Mouse (Mus musculus) left cerebral cortex, adult 2 months (tissue): ENCODE results near the gene Klk9. TPM values are rescaled to one million over a fixed set of nuclear protein-coding genes. Genes with fewer than 3 reads are reported as not detected.

Experiments
- DNase-seq, 2 experiments: peaks; one replicate each; pipeline ENCODE4 v3.0.0; 2021 to 2022; ENCODE audit warnings: low spot score in 2 of 2, mixed read lengths in 1 of 2; ENCODE audit errors: extremely low spot score in 1 of 2
- H3K27ac ChIP-seq: fragments of 200-600 bp; 2 replicates; pipeline ENCODE4 v1.8.1; 2022
- H3K4me3 ChIP-seq: fragments of 200-600 bp; 2 replicates; pipeline ENCODE4 v1.8.1; 2022
- CTCF ChIP-seq: fragments of 200-600 bp; IDR thresholded peaks from 2 replicates; pipeline ENCODE4 v1.8.1; 2022; ENCODE audit warnings: antibody characterized with exemption, mild to moderate bottlenecking, moderate library complexity
- intact Hi-C: fragments of 180-260 bp; cut with DNase I; formaldehyde crosslinking; loops from one replicate; pipeline ENCODE4 v1.15.1; 2025
- total RNA-seq, 2 experiments: library from RNA; stranded (reverse); gene quantifications; 2 replicates each; pipeline ENCODE4 v1.2.3; 2021

Klk9 gene
- total RNA-seq, 2 experiments from 2014 or later, result not detected

DNA sequence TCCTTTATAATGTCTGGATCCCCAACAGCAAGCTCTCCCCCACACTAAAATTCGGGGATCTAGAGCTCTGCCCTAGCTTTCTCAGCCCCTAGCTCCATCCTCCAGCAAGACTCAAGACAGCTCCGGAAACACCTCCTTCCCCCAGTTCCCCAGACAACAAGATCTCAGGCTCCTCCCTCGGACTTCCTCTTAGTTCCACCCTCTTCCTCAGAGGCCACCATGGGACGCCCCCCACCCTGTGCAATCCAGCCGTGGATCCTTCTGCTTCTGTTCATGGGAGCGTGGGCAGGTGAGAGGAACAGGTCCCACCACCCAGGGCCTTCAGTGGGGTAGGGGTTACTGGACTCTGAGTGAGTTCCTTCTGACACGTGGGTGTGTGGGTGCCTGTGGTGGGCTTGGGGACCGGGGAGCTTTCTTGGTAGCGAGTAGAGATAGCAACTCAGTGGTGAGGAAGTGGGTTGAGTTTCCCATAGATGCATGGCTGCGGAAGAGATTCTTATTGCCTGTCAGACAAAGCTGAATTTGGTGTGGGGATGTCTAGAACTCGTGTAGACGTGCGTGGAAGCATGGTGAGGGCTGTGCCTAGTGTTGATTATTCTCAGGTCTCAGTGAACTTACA lies 6.3 kb downstream of the Klk9 start:
- Histone ChIP-seq H3K27ac (no peak overlapping the region), H3K4me3 (peak overlapping the region; percentile 56; the same call in 1 of the 2 replicates)
- intact Hi-C loops, result no loop called here
- no peak for DNase-seq
- TF ChIP-seq CTCF, result no peak

DNA sequence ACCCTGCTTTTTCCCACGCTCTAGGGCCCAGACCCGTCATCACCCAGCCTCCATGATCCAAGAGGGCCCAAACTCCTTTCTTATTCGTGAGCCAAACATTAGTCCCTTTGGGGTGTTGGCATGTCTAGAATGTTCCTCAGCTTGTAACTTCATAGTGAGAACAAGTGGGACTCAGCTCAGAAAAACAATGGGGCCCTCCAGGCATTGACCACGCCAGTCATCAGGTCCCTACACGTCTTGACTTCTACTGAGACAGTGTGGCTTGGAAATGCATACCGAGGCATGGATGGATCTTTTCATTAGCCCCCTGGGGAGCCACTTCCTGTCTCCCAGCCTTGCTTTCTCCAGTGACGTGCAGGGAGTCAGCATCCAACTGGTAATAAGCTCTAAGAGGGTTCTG lies 8.2 kb downstream of the Klk9 start:
- H3K4me3 ChIP-seq, result no peak overlapping the region
- intact Hi-C loops, result no loop called here
- no peak for DNase-seq
- TF ChIP-seq CTCF, result no peak
- H3K27ac ChIP-seq, result no peak overlapping the region

DNA sequence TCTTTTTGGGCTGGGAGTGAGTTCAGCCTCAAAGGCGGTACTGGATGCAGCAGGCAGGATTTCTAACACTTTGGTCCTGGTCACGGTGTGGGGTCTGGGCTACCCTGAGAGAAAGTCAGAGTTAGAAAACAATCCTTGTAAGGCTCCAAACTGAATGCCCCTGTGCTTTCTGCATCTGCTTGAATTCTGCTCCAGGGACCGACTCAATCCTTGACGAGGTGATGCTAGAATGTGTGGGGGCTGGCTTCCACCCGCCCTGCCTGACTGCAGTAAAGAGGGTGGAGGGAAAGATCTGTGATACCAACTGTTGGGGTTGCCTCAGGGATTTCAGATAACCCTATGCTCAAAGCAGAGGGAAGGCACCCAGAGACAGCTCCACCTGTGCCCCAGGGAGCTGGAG lies 19.3 kb downstream of the Klk9 start, which contains the start of gene Klk7:
Gene Klk7 (plus strand): TSS at position 301 of the 400 bp plus-strand sequence.
- no peak within 1 kb of the TSS for H3K4me3 ChIP-seq
- TF ChIP-seq CTCF, result no peak
- intact Hi-C loops, result no loop called here
- no peak for DNase-seq
- H3K27ac ChIP-seq, result no peak within 1 kb of the TSS

DNA sequence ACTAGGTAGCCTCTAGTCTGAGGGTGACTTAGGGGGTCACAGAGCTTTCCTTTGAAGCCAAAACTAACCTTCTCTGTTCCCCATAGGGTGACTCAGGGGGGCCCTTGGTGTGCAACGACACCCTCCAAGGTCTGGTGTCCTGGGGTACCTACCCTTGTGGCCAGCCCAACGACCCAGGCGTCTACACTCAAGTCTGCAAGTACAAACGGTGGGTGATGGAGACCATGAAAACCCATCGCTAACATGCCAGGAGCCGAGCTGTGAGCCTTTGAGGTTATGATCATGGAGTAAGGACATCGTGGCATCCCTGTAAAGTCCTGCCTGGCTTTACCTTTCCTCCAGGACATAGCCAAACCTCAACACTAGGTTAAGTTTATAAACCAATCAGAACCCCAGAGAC lies 23.5 kb downstream of the Klk9 start:
- intact Hi-C loops, result no loop called here
- no peak overlapping the region for H3K27ac ChIP-seq
- no peak for TF ChIP-seq CTCF
- no peak for DNase-seq
- no peak overlapping the region for H3K4me3 ChIP-seq

DNA sequence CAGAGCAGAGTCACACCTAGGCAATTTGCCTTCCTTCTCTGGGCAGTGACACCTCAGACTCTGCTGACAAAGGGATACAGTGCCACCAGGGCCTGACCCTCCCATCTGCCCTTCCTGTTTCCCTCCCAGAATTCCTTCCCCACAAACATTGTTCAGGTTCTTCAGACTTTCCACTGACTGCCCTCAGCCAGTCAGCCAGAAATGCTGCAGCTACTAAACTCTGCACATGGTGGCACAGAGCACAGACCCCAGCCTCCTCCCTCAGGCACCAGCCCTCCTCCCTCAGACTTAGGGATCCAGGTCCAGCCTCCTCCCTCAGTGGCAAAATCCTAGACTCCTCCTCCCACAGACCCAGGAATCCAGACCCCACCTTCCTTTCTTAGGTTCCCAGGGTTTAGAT lies 25.1 kb downstream of the Klk9 start:
- intact Hi-C loops, result no loop called here
- Histone ChIP-seq H3K4me3 (no peak overlapping the region), H3K27ac (no peak overlapping the region)
- TF ChIP-seq CTCF, result no peak
- no peak for DNase-seq

DNA sequence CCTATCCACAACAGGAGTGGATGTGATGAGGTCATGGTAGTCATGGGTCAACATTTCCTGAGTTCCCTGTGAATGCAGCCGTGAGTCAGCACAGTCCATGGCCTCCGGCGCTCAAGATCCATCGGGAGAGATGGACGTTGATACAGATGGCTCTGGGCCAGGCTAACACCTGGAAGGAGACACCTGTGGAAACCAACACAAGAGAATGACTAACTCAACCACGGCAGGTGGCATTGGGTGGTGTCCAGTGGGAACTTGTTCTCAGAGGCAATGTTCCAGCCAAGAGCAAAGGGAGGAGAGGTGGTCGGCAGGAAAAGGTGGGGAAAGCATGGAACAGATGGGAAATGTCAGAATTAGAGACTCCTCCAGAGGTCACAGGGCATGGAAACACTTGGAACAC lies 29.9 kb downstream of the Klk9 start:
- DNase-seq, result no peak
- H3K4me3 ChIP-seq, result no peak overlapping the region
- intact Hi-C loops, result no loop called here
- TF ChIP-seq CTCF, result no peak
- no peak overlapping the region for H3K27ac ChIP-seq

DNA sequence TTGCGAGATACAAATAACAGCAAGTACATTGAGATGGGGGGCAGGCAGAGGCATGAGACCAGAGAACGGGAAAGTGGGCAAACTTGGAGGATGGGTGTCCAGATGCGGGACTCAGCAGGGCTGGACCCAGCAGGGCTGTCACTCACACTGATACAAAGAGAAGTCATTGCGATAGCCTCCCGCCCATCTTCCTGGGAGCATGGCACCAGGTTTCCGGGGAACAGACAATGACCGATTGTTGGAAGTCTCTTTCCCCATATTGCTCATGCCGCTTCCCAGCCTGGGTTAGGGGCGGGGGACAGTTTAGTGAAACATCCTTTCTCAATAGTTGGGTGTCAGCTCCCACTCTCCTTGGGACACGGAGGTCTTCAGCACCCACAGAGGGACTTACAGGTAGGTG lies 32.5 kb downstream of the Klk9 start, which contains the start of gene Klk6:
Gene Klk6 (plus strand): TSS at position 301 of the 400 bp plus-strand sequence.
- no peak for TF ChIP-seq CTCF
- Histone ChIP-seq H3K4me3 (no peak within 1 kb of the TSS), H3K27ac (no peak within 1 kb of the TSS)
- no peak for DNase-seq
- intact Hi-C loops, result no loop called here

DNA sequence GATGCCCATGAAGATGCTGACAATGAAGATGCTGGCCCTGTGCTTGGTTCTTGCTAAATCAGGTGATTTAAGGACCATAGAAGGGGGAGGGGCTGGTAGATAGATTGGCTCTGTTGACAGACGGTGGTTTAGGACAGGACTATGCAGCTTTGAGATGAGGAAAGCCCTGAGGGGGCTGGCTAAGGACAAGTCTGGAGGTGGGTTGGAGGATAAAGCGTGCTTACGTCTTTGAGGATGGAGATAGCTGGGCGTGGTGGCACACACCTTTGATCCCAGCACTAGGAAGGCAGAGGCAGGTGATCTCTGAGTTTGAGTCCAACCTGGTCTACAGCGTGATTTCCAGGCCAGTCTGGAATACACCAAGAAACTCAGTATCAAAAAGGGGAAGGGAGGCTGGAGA lies 34.4 kb downstream of the Klk9 start:
- DNase-seq, result no peak
- Histone ChIP-seq H3K27ac (no peak overlapping the region), H3K4me3 (no peak overlapping the region)
- TF ChIP-seq CTCF, result no peak
- intact Hi-C loops, result no loop called here

DNA sequence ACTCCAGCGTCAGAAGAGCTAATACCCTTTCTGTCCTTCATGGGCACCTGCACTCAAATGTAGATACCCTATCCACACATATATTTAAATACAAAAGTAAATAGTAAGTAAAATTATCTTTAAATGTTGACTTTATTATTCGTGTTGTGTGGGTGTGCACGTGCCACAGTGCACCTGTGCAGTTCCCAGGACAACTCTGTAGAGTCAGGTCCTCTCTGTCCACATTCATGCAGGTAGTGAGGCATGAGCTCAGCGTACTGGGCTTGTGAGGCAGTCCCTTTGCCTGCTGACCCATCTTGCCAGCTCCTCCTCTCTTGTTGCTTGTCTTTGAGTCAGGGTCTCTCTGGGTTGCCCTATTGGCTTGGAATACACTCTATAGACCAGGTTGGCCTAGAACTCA lies 36.0 kb downstream of the Klk9 start:
- intact Hi-C loops, result no loop called here
- no peak for DNase-seq
- TF ChIP-seq CTCF, result no peak
- Histone ChIP-seq H3K4me3 (no peak overlapping the region), H3K27ac (no peak overlapping the region)

DNA sequence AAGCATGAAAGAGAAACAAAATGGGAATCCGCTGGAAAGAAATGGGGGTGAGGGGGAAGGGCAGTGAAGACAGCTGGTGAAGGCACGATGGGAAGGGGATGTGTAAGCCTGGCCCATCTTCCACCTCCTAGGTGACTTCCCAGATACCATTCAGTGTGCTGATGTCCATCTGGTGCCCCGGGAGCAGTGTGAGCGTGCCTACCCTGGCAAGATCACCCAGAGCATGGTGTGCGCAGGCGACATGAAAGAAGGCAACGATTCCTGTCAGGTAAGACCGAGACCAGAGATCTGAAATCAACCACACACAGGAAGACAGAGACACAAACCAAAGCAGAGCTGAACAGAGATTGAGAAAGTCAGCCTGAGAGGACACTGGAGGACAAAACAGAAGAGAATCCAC lies 37.3 kb downstream of the Klk9 start:
- no peak for TF ChIP-seq CTCF
- intact Hi-C loops, result no loop called here
- Histone ChIP-seq H3K4me3 (no peak overlapping the region), H3K27ac (no peak overlapping the region)
- no peak for DNase-seq

DNA sequence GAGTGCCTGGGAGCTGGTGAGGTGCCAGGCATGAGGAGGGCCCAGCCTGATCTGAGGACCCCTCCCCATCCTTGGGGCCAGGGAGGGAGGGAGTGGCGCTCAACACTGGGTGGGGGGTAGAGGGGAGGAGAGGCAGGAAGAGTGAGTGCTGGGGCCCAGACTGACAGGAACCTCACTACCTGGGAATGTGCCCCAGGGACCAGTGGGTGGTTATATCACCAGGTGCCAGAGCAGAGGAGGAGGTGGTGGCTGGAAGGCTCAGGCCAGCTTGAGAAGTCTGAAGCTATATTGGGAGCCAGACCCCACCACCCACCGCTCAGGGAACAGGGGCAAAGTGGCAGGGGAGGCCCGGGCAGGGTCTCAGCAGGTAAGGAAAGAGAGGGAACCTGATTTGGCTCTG lies 50.0 kb downstream of the Klk9 start, which contains the start of gene Klk5:
Gene Klk5 (plus strand): TSS at position 271 of the 400 bp plus-strand sequence.
- DNase-seq, result no peak
- H3K4me3 ChIP-seq, result no peak within 1 kb of the TSS
- intact Hi-C loops, result no loop called here
- TF ChIP-seq CTCF, result no peak
- H3K27ac ChIP-seq, result no peak within 1 kb of the TSS

DNA sequence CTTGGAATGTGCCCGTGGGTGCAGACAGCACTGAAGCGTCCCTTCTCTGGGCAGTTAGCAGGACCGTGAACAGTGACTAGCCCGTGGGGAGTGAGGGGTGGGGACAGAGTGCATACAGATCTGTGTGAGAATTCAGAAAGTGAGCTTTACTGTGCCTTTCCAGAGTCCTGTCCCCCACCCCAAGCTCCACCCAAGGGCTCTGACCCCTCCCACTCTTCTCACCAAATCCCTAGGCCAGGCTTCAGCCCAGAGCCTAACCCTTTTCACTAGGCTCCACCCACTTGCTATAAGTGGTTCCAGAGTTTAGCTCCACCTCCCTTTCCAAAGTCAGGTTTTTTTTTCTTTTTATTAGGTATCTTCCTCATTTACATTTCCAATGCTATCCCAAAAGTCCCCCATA lies 52.1 kb downstream of the Klk9 start:
- no peak overlapping the region for H3K4me3 ChIP-seq
- H3K27ac ChIP-seq, result no peak overlapping the region
- no peak for TF ChIP-seq CTCF
- intact Hi-C loops, result no loop called here
- no peak for DNase-seq

Other genes starting within 250 kb of the Klk9 start
- gene Cd33, start 247.5 kb upstream of the Klk9 start, total RNA-seq, result 1 to 10 TPM; 3.7 to 4.7 TPM
- gene Zfp658, start 229.6 kb upstream of the Klk9 start, total RNA-seq, result 1 to 10 TPM; 5.2 to 5.5 TPM
- 10 to 100 TPM; 14.5 to 16.2 TPM for gene Zfp719, start 212.3 kb upstream of the Klk9 start, total RNA-seq
- gene Zfp819, start 184.7 kb upstream of the Klk9 start, total RNA-seq, result under 1 TPM; 0.16 to 0.25 TPM
- gene Ceacam18, start 157.2 kb upstream of the Klk9 start, total RNA-seq, result not detected
- gene Siglece, start 131.7 kb upstream of the Klk9 start, total RNA-seq, result 1 to 10 TPM; 1.3 to 1.5 TPM
- 1 to 10 TPM; 8.5 to 8.9 TPM for gene Ctu1, start 119.9 kb upstream of the Klk9 start, total RNA-seq
- not detected for gene Klk14, start 101.5 kb upstream of the Klk9 start, total RNA-seq
- not detected for gene Klk13, start 79.3 kb upstream of the Klk9 start, total RNA-seq
- gene Klk12, start 23.0 kb upstream of the Klk9 start, total RNA-seq, result not detected
- not detected for gene Klk11, start 17.3 kb upstream of the Klk9 start, total RNA-seq
- gene Klk10, start 10.9 kb upstream of the Klk9 start, total RNA-seq, result not detected
- gene Klk8, start 5.7 kb downstream of the Klk9 start, total RNA-seq, result 1 to 10 TPM; 2.3 to 3.7 TPM
- not detected for gene Klk7, start 19.4 kb downstream of the Klk9 start, total RNA-seq
- gene Klk6, start 32.6 kb downstream of the Klk9 start, total RNA-seq, result 1 to 10 TPM in 1 of 2 experiments, not detected in 1; 2.0 TPM
- not detected for gene Klk5, start 50.1 kb downstream of the Klk9 start, total RNA-seq
- gene Klk4, start 89.3 kb downstream of the Klk9 start, total RNA-seq, result not detected
- gene Klk15, start 141.8 kb downstream of the Klk9 start, total RNA-seq, result not detected
- gene Klk1b8, start 158.8 kb downstream of the Klk9 start, total RNA-seq, result not detected
- gene Klk1b1, start 174.9 kb downstream of the Klk9 start, total RNA-seq, result not detected
- gene Klk1b9, start 184.2 kb downstream of the Klk9 start, total RNA-seq, result not detected
- not detected for gene Klk1b11, start 204.0 kb downstream of the Klk9 start, total RNA-seq
- gene Klk1b26, start 220.3 kb downstream of the Klk9 start, total RNA-seq, result not detected